ENCODE assay signal across 12 mouse cellular contexts in genomic region chr11:58011813-58012212, GRCm38 (mm10). TPM values are rescaled to one million over a fixed set of nuclear protein-coding genes. Genes with fewer than 3 reads are reported as not detected.
DNase-seq lines count a peak whose midpoint lies in the region; ATAC-seq and TF ChIP-seq lines count a peak whose summit lies in the region.
"Had no signal": no experiment of that assay in that cellular context is flagged by ENCODE, and none has a peak within 500 bp of the region (broad histone marks: within the 10 kb centered on the region; RNA-seq: fewer than 3 reads in every experiment).

No protein-coding gene starts in this region.

- no peak for TF ChIP-seq POLR2A in ES-Bruce4 (IDR thresholded peaks at IDR 0.05; ENCODE audit: insufficient read depth, low read length)

- 79% methylated on average over 4 of the region's 4 CpGs for WGBS in forebrain, embryonic 13.5 days
- 80% methylated on average over 4 of the region's 4 CpGs for WGBS in forebrain, postnatal 0 days
- WGBS in kidney, postnatal 0 days: 66% methylated on average over 4 of the region's 4 CpGs
- WGBS in kidney, embryonic 14.5 days: 78% methylated on average over 4 of the region's 4 CpGs
- 45% methylated on average over 4 of the region's 4 CpGs for WGBS in liver, embryonic 15.5 days (ENCODE audit: insufficient replicate concordance)

- no peak overlapping the region for H3K4me3 ChIP-seq in forebrain, embryonic 13.5 days
- H3K4me3 ChIP-seq in forebrain, postnatal 0 days (ENCODE audit: low read depth, low read length): no peak overlapping the region
- H3K4me3 ChIP-seq in kidney, postnatal 0 days (replicated peaks; ENCODE audit: low read depth, low read length): no peak overlapping the region
- H3K4me3 ChIP-seq in kidney, embryonic 14.5 days (ENCODE audit: low read length): no peak overlapping the region
- no peak overlapping the region for H3K4me3 ChIP-seq in ES-Bruce4 (ENCODE audit: low read depth, low read length)
- peak overlapping the region; percentile 91 for H3K4me3 ChIP-seq in liver, embryonic 15.5 days (replicated peaks)

- no peak for ATAC-seq in forebrain, embryonic 13.5 days
- no peak for ATAC-seq in forebrain, postnatal 0 days
- ATAC-seq in kidney, postnatal 0 days (replicated peaks; ENCODE audit: low FRiP score, low read depth): no peak
- ATAC-seq in kidney, embryonic 14.5 days (ENCODE audit: low FRiP score, low TSS enrichment): no peak
- ATAC-seq in liver, embryonic 15.5 days (ENCODE audit: insufficient read depth): no peak
- ATAC-seq in activated CD4-positive, CD25-positive, alpha-beta regulatory T cell, adult 4 months: no peak
- ATAC-seq: Patski had no signal

- no peaks in the 10 kb centered on the region for H3K27me3 ChIP-seq in forebrain, embryonic 13.5 days
- no peaks in the 10 kb centered on the region for H3K27me3 ChIP-seq in forebrain, postnatal 0 days (ENCODE audit: insufficient read depth, low read length)
- no peaks in the 10 kb centered on the region for H3K27me3 ChIP-seq in kidney, postnatal 0 days (ENCODE audit: insufficient read depth, low read length)
- H3K27me3 ChIP-seq in kidney, embryonic 14.5 days (ENCODE audit: control insufficient read depth, insufficient read depth, low read length): no peaks in the 10 kb centered on the region
- no peaks in the 10 kb centered on the region for H3K27me3 ChIP-seq in ES-Bruce4 (ENCODE audit: control insufficient read depth, insufficient read depth, low read length, poor library complexity, severe bottlenecking)
- H3K27me3 ChIP-seq in liver, embryonic 15.5 days: no peaks in the 10 kb centered on the region
- H3K27me3 ChIP-seq: hindbrain, embryonic 15.5 days; Patski had no signal

- no peak overlapping the region for H3K27ac ChIP-seq in forebrain, embryonic 13.5 days
- no peak overlapping the region for H3K27ac ChIP-seq in forebrain, postnatal 0 days (ENCODE audit: low read depth, low read length)
- no peak overlapping the region for H3K27ac ChIP-seq in kidney, postnatal 0 days
- no peak overlapping the region for H3K27ac ChIP-seq in kidney, embryonic 14.5 days (ENCODE audit: low read depth, low read length)
- H3K27ac ChIP-seq in ES-Bruce4 (ENCODE audit: insufficient read depth, low read length): no peak overlapping the region
- peak overlapping the region; percentile 94; the same call in 1 of the 2 replicates for H3K27ac ChIP-seq in liver, embryonic 15.5 days (replicated peaks)
- H3K27ac ChIP-seq: hindbrain, embryonic 15.5 days had no signal

- no peak for TF ChIP-seq CTCF in forebrain, postnatal 0 days (IDR thresholded peaks at IDR 0.05; ENCODE audit: low read depth)
- TF ChIP-seq CTCF in kidney, postnatal 0 days (IDR thresholded peaks at IDR 0.05; ENCODE audit: low read depth): no peak
- TF ChIP-seq CTCF in ES-Bruce4 (IDR thresholded peaks at IDR 0.05; ENCODE audit: low read depth, low read length): no peak

- H3K9ac ChIP-seq in forebrain, embryonic 13.5 days: no peak overlapping the region
- no peak overlapping the region for H3K9ac ChIP-seq in forebrain, postnatal 0 days
- no peak overlapping the region for H3K9ac ChIP-seq in kidney, postnatal 0 days (ENCODE audit: low read depth, low read length)
- H3K9ac ChIP-seq in kidney, embryonic 14.5 days (ENCODE audit: low read depth, low read length): no peak overlapping the region
- H3K9ac ChIP-seq in ES-Bruce4 (ENCODE audit: low read depth, poor library complexity, severe bottlenecking): peak overlapping the region; percentile 100
- peak overlapping the region; percentile 95; the same call in 1 of the 2 replicates for H3K9ac ChIP-seq in liver, embryonic 15.5 days

- H3K4me1 ChIP-seq in forebrain, embryonic 13.5 days: peaks cover 45% of the 10 kb centered on the region
- H3K4me1 ChIP-seq in forebrain, postnatal 0 days (ENCODE audit: insufficient read depth): peaks cover 14% of the 10 kb centered on the region
- peaks cover 23% of the 10 kb centered on the region for H3K4me1 ChIP-seq in kidney, postnatal 0 days (replicated peaks; ENCODE audit: insufficient read depth, low read length)
- H3K4me1 ChIP-seq in kidney, embryonic 14.5 days (ENCODE audit: control insufficient read depth, insufficient read depth, low read length): peaks cover 32% of the 10 kb centered on the region
- H3K4me1 ChIP-seq in ES-Bruce4 (ENCODE audit: control insufficient read depth, insufficient read depth, low read length): peaks cover 8% of the 10 kb centered on the region
- peaks cover 77% of the 10 kb centered on the region for H3K4me1 ChIP-seq in liver, embryonic 15.5 days (replicated peaks)

- H3K36me3 ChIP-seq in forebrain, embryonic 13.5 days (ENCODE audit: poor library complexity, severe bottlenecking): no peaks in the 10 kb centered on the region
- no peaks in the 10 kb centered on the region for H3K36me3 ChIP-seq in forebrain, postnatal 0 days (ENCODE audit: insufficient read depth)
- H3K36me3 ChIP-seq in kidney, postnatal 0 days (ENCODE audit: insufficient read depth, low read length): no peaks in the 10 kb centered on the region
- H3K36me3 ChIP-seq in kidney, embryonic 14.5 days (ENCODE audit: control insufficient read depth, insufficient read depth, low read length): no peaks in the 10 kb centered on the region
- H3K36me3 ChIP-seq in ES-Bruce4 (ENCODE audit: control insufficient read depth, insufficient read depth, low read length, poor library complexity, severe bottlenecking): no peaks in the 10 kb centered on the region
- no peaks in the 10 kb centered on the region for H3K36me3 ChIP-seq in liver, embryonic 15.5 days (replicated peaks)
- H3K36me3 ChIP-seq: hindbrain, embryonic 15.5 days had no signal

- H3K4me2 ChIP-seq in forebrain, embryonic 13.5 days: 0 out of 2 replicates have a peak overlapping the region, but pooled peaks have one; percentile 88
- no peak overlapping the region for H3K4me2 ChIP-seq in forebrain, postnatal 0 days (ENCODE audit: low read depth)
- 0 out of 2 replicates have a peak overlapping the region, but pooled peaks have one; percentile 6 for H3K4me2 ChIP-seq in kidney, postnatal 0 days (ENCODE audit: low read length)
- H3K4me2 ChIP-seq in kidney, embryonic 14.5 days (replicated peaks; ENCODE audit: low read depth, low read length): no peak overlapping the region
- H3K4me2 ChIP-seq in liver, embryonic 15.5 days: peak overlapping the region; percentile 94

- TF ChIP-seq EP300 in ES-Bruce4 (IDR thresholded peaks at IDR 0.05; ENCODE audit: insufficient read depth, low read depth, low read length): no peak

- no peaks in the 10 kb centered on the region for H3K9me3 ChIP-seq in forebrain, embryonic 13.5 days (replicated peaks)
- no peaks in the 10 kb centered on the region for H3K9me3 ChIP-seq in forebrain, postnatal 0 days (ENCODE audit: low read length)
- no peaks in the 10 kb centered on the region for H3K9me3 ChIP-seq in kidney, postnatal 0 days (replicated peaks; ENCODE audit: low read length)
- H3K9me3 ChIP-seq in kidney, embryonic 14.5 days (ENCODE audit: control insufficient read depth, low read length): no peaks in the 10 kb centered on the region
- H3K9me3 ChIP-seq in ES-Bruce4 (replicated peaks; ENCODE audit: control insufficient read depth, insufficient read depth, low read length, poor library complexity, severe bottlenecking): no peaks in the 10 kb centered on the region
- no peaks in the 10 kb centered on the region for H3K9me3 ChIP-seq in liver, embryonic 15.5 days (replicated peaks)
- H3K9me3 ChIP-seq: hindbrain, embryonic 15.5 days had no signal

- DNase-seq in forebrain, postnatal 0 days: no peak
- no peak for DNase-seq in kidney, postnatal 0 days (ENCODE audit: low spot score)
- no peak for DNase-seq in B cell, adult 2 months
- DNase-seq: adrenal gland, postnatal 36 days; cerebellum, adult 9-11 months had no signal

RNA-seq across cellular contexts. Expression of gene Larp1, which starts 2.9 kb away (rescaled TPM):
- polyA plus RNA-seq in forebrain, embryonic 13.5 days (2015; fragmentation: Nextera tagmentation; extraction: Ambion mirVana): 14.1 and 16.3 TPM in 2 replicates
- total RNA-seq in forebrain, postnatal 0 days (2014; rRNA removed): 33.0 and 43.9 TPM in 2 replicates
- polyA plus RNA-seq in forebrain, postnatal 0 days (2015; fragmentation: Nextera tagmentation; extraction: Ambion mirVana): 7.6 and 13.3 TPM in 2 replicates
- polyA plus RNA-seq in kidney, postnatal 0 days (2015; fragmentation: Nextera tagmentation; extraction: Ambion mirVana): 12.9 and 14.0 TPM in 2 replicates
- polyA plus RNA-seq in kidney, embryonic 14.5 days (2014; fragmentation: Nextera tagmentation; extraction: Ambion mirVana): 21.5 and 25.0 TPM in 2 replicates
- 164 and 167 TPM in 2 replicates for polyA plus RNA-seq in ES-Bruce4 (2011; ENCODE audit: insufficient read depth, insufficient read length, low read depth, missing spikeins)
- polyA plus RNA-seq in liver, embryonic 15.5 days (2015; fragmentation: Nextera tagmentation; extraction: Ambion mirVana): 17.3 and 19.8 TPM in 2 replicates
- polyA plus RNA-seq in activated CD4-positive, CD25-positive, alpha-beta regulatory T cell, adult 4 months (2017; shearing (Covaris generic)): 10 to 100 TPM; 20.0 to 26.8 TPM

Comparison
In these comparisons a context has a peak if more than half of its experiments do, and no peak if none do; other contexts are left out.
1. H3K4me2 ChIP-seq: peak in forebrain, embryonic 13.5 days (single experiment), kidney, postnatal 0 days (single experiment) and liver, embryonic 15.5 days (single experiment); none in forebrain, postnatal 0 days (single experiment) and kidney, embryonic 14.5 days (single experiment).
2. H3K9ac ChIP-seq: peak in ES-Bruce4 (single experiment) and liver, embryonic 15.5 days (single experiment); none in forebrain, embryonic 13.5 days (single experiment), forebrain, postnatal 0 days (single experiment), kidney, postnatal 0 days (single experiment) and kidney, embryonic 14.5 days (single experiment).